Comparison of ENCODE assay signal across 8 mouse cellular contexts in genomic region chr16:5131251-5131922, GRCm38 (mm10). TPM values are rescaled to one million over a fixed set of nuclear protein-coding genes. Genes with fewer than 3 reads are reported as not detected.
DNase-seq lines count a peak whose midpoint lies in the region; ATAC-seq and TF ChIP-seq lines count a peak whose summit lies in the region.

No protein-coding gene starts in this region.

- in situ Hi-C loops in ES-E14 (cut with MboI; ENCODE audit: low sequenced_read_pairs in 2 of 2, unreplicated experiment in 2 of 2): no loop called here

- WGBS in hindbrain, embryonic 13.5 days: 3% methylated on average over 25 of the region's 25 CpGs
- 4% methylated on average over 25 of the region's 25 CpGs for WGBS in hindbrain, embryonic 14.5 days
- 5% methylated on average over 25 of the region's 25 CpGs for WGBS in heart, embryonic 12.5 days
- WGBS in liver, postnatal 0 days (ENCODE audit: insufficient replicate concordance): 5% methylated on average over 25 of the region's 25 CpGs

- no peak for TF ChIP-seq EP300 in liver, postnatal 0 days (IDR thresholded peaks at IDR 0.05; ENCODE audit: low read depth)

- peaks cover 16% of the 10 kb centered on the region for H3K4me1 ChIP-seq in hindbrain, embryonic 13.5 days (replicated peaks)
- no peaks in the 10 kb centered on the region for H3K4me1 ChIP-seq in hindbrain, embryonic 14.5 days (replicated peaks; ENCODE audit: control insufficient read depth, insufficient read depth, low read length)
- peaks cover 2 to 7% of the 10 kb centered on the region in 2 experiments; a peak in 1 of 4 replicates for H3K4me1 ChIP-seq in ES-E14 (ENCODE audit: control insufficient read depth in 2 of 2, insufficient read depth in 2 of 2, low read length in 2 of 2, poor library complexity in 1 of 2)
- H3K4me1 ChIP-seq in heart, embryonic 12.5 days (replicated peaks): peaks cover 41% of the 10 kb centered on the region
- peaks cover 18% of the 10 kb centered on the region for H3K4me1 ChIP-seq in liver, postnatal 0 days (ENCODE audit: insufficient read depth)

- no peak for TF ChIP-seq CTCF in liver, postnatal 0 days (IDR thresholded peaks at IDR 0.05; ENCODE audit: low read depth)

- ATAC-seq in hindbrain, embryonic 13.5 days (ENCODE audit: low FRiP score): no peak
- no peak for ATAC-seq in hindbrain, embryonic 14.5 days (ENCODE audit: low FRiP score)
- no peak for ATAC-seq in heart, embryonic 12.5 days (ENCODE audit: insufficient number of reproducible peaks, low FRiP score)
- no peak for ATAC-seq in liver, postnatal 0 days

- peak overlapping the region; percentile 54 for H3K4me2 ChIP-seq in hindbrain, embryonic 13.5 days
- no peak overlapping the region; the same call in 1 of the 2 replicates for H3K4me2 ChIP-seq in hindbrain, embryonic 14.5 days (replicated peaks)
- H3K4me2 ChIP-seq in heart, embryonic 12.5 days: peak overlapping the region; percentile 77
- H3K4me2 ChIP-seq in liver, postnatal 0 days (ENCODE audit: low read depth, low read length): peak overlapping the region; percentile 77

- no peak overlapping the region for H3K27ac ChIP-seq in hindbrain, embryonic 13.5 days
- no peak overlapping the region for H3K27ac ChIP-seq in hindbrain, embryonic 14.5 days
- no peak overlapping the region for H3K27ac ChIP-seq in ES-E14 (ENCODE audit: insufficient read depth, low read depth, low read length, poor library complexity, severe bottlenecking)
- H3K27ac ChIP-seq in heart, embryonic 12.5 days (ENCODE audit: poor library complexity, severe bottlenecking): no peak overlapping the region
- no peak overlapping the region for H3K27ac ChIP-seq in liver, postnatal 0 days (ENCODE audit: low read depth)

- no peaks in the 10 kb centered on the region for H3K9me3 ChIP-seq in hindbrain, embryonic 13.5 days
- no peaks in the 10 kb centered on the region for H3K9me3 ChIP-seq in hindbrain, embryonic 14.5 days (ENCODE audit: control insufficient read depth, low read length)
- H3K9me3 ChIP-seq in ES-E14 (ENCODE audit: control insufficient read depth, insufficient read depth, low read depth, low read length): no peaks in the 10 kb centered on the region
- no peaks in the 10 kb centered on the region for H3K9me3 ChIP-seq in heart, embryonic 12.5 days (replicated peaks)
- H3K9me3 ChIP-seq in liver, postnatal 0 days (ENCODE audit: low read length): no peaks in the 10 kb centered on the region

- 0 out of 2 replicates have a peak overlapping the region, but pooled peaks have one; percentile 36 for H3K4me3 ChIP-seq in hindbrain, embryonic 13.5 days
- H3K4me3 ChIP-seq in hindbrain, embryonic 14.5 days (replicated peaks; ENCODE audit: low read length): no peak overlapping the region
- peak overlapping the region; percentile 53 to 71 for H3K4me3 ChIP-seq in ES-E14 (ENCODE audit: insufficient read depth in 1 of 2, low read depth in 1 of 2, low read length in 2 of 2, poor library complexity in 1 of 2, severe bottlenecking in 1 of 2)
- peak overlapping the region; percentile 51 for H3K4me3 ChIP-seq in heart, embryonic 12.5 days
- H3K4me3 ChIP-seq in liver, postnatal 0 days (ENCODE audit: low read depth, low read length): peak overlapping the region; percentile 55

- H3K9ac ChIP-seq in hindbrain, embryonic 13.5 days: no peak overlapping the region
- no peak overlapping the region for H3K9ac ChIP-seq in hindbrain, embryonic 14.5 days
- H3K9ac ChIP-seq in ES-E14 (ENCODE audit: insufficient read depth, low read depth, low read length, poor library complexity, severe bottlenecking): peak overlapping the region; percentile 29; the same call in 1 of the 2 replicates
- H3K9ac ChIP-seq in heart, embryonic 12.5 days: no peak overlapping the region
- 0 out of 2 replicates have a peak overlapping the region, but pooled peaks have one; percentile 16 for H3K9ac ChIP-seq in liver, postnatal 0 days (replicated peaks)

- peaks cover 77% of the 10 kb centered on the region for H3K27me3 ChIP-seq in hindbrain, embryonic 13.5 days
- H3K27me3 ChIP-seq in hindbrain, embryonic 14.5 days (ENCODE audit: control insufficient read depth, insufficient read depth, low read length): peaks cover 61% of the 10 kb centered on the region
- H3K27me3 ChIP-seq in heart, embryonic 12.5 days (replicated peaks): peaks cover 78% of the 10 kb centered on the region
- H3K27me3 ChIP-seq in liver, postnatal 0 days (ENCODE audit: insufficient read depth, low read length): peaks cover 30% of the 10 kb centered on the region

- no peaks in the 10 kb centered on the region for H3K36me3 ChIP-seq in hindbrain, embryonic 13.5 days
- no peaks in the 10 kb centered on the region for H3K36me3 ChIP-seq in hindbrain, embryonic 14.5 days (replicated peaks; ENCODE audit: control insufficient read depth, insufficient read depth)
- no peaks in the 10 kb centered on the region for H3K36me3 ChIP-seq in ES-E14 (ENCODE audit: control insufficient read depth, insufficient read depth, low read length, poor library complexity, severe bottlenecking)
- no peaks in the 10 kb centered on the region for H3K36me3 ChIP-seq in heart, embryonic 12.5 days
- no peaks in the 10 kb centered on the region for H3K36me3 ChIP-seq in liver, postnatal 0 days (replicated peaks; ENCODE audit: insufficient read depth, low read length)

- no peak for DNase-seq in hindbrain, embryonic 14.5 days (ENCODE audit: low spot score)
- no peak for DNase-seq in ES-E14 (ENCODE audit: low read depth, low spot score)
- peak; percentile 25 for DNase-seq in liver, postnatal 0 days
- DNase-seq in thymus, postnatal 0 days (ENCODE audit: low spot score): no peak
- no peak for DNase-seq in cerebellum, adult 9-10 months
- DNase-seq in right cerebral cortex, postnatal 10 days (ENCODE audit: low spot score in 2 of 2): no peak

TF ChIP-seq in ES-E14, 5 proteins besides CTCF, POLR2A, EP300 and RAD21:
- no peak for TF ChIP-seq ZNF384 (IDR thresholded peaks at IDR 0.05; ENCODE audit: low read depth, low read length)

RNA-seq across cellular contexts. Expression of gene Ppl, which starts 0.8 kb away (rescaled TPM):
- 0.25 TPM in 2 replicates for polyA plus RNA-seq in hindbrain, embryonic 13.5 days (2015; fragmentation: Nextera tagmentation; extraction: Ambion mirVana)
- 0.09 and 0.29 TPM in 2 replicates for polyA plus RNA-seq in hindbrain, embryonic 14.5 days (2014; fragmentation: Nextera tagmentation; extraction: Ambion mirVana)
- total RNA-seq in ES-E14 (2012; rRNA removed): 4.1 and 6.0 TPM in 2 replicates
- 1.5 and 2.1 TPM in 2 replicates for polyA plus RNA-seq in heart, embryonic 12.5 days (2016; fragmentation: Nextera tagmentation; extraction: Ambion mirVana)
- polyA plus RNA-seq in liver, postnatal 0 days (2015; fragmentation: Nextera tagmentation; extraction: Ambion mirVana): 0.39 and 0.54 TPM in 2 replicates
- 0.49 and 1.0 TPM in 2 replicates for polyA plus RNA-seq in thymus, postnatal 0 days (2015; fragmentation: Nextera tagmentation; extraction: Ambion mirVana)

RNA-seq across cellular contexts. Expression of gene Sec14l5, which starts 15.5 kb away (rescaled TPM):
- polyA plus RNA-seq in hindbrain, embryonic 13.5 days (2015; fragmentation: Nextera tagmentation; extraction: Ambion mirVana): 0.66 and 0.76 TPM in 2 replicates
- 0.35 and 0.48 TPM in 2 replicates for polyA plus RNA-seq in hindbrain, embryonic 14.5 days (2014; fragmentation: Nextera tagmentation; extraction: Ambion mirVana)
- 1.3 and 3.1 TPM in 2 replicates for total RNA-seq in ES-E14 (2012; rRNA removed)
- not detected in 2 replicates for polyA plus RNA-seq in heart, embryonic 12.5 days (2016; fragmentation: Nextera tagmentation; extraction: Ambion mirVana)
- 0.04 TPM in 1 of 2 replicates, not detected in the other for polyA plus RNA-seq in liver, postnatal 0 days (2015; fragmentation: Nextera tagmentation; extraction: Ambion mirVana)
- 0.41 and 0.42 TPM in 2 replicates for polyA plus RNA-seq in thymus, postnatal 0 days (2015; fragmentation: Nextera tagmentation; extraction: Ambion mirVana)

Comparison
In these comparisons a context has a peak if more than half of its experiments do, and no peak if none do; other contexts are left out.
1. H3K9ac ChIP-seq: peak in ES-E14 (single experiment) and liver, postnatal 0 days (single experiment); none in hindbrain, embryonic 13.5 days (single experiment), hindbrain, embryonic 14.5 days (single experiment) and heart, embryonic 12.5 days (single experiment).